Mouse (Mus musculus) 3T3-L1 (cell line): ENCODE results near the gene Zfp740.
"Not testable (repeated sequence)": the region's sequence is repeated elsewhere in the genome, so short reads cannot be mapped to it uniquely, and the experiment has no call there.

Experiments used
- DNase-seq: peaks from one replicate; pipeline ENCODE4 v3.0.0-alpha.2; 2015; ENCODE audit warnings: low read depth, low spot score

The Zfp740 gene

DNA sequence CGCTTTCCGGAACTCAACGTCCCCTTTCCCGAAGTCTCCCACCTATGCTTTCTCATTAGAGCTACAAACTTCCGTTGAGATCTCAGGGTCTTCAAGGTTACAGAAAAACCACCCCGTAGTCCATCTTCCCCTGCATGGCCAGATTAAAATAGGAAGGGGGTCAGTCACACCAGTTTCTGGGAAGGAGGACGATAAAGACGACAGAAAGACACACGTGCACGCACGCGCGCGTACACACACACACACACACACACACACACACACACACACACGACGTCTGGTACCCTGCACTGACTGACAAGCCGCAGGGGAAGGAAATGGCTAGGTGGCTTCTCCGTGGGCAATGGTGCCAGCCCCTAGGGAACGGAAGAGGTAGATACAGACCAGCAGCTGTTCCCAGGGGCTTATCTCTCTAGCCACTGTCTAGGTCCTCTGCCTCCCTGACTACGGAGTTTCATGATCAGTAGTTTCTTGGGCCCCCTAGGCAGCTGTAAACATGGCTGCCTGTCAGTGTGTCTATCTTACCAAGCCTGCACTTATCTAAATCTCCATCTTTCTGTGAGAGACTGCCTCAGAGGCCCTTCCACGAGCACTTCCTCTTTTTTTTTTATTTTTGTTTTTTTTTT, 22.1 kb downstream of the Zfp740 start:
- DNase-seq: no peak

GRCm38 (mm10) chr15:102225619-102226018, 22.6 kb downstream of the Zfp740 start:
- not testable (repeated sequence) for DNase-seq

GRCm38 (mm10) chr15:102230408-102231321, 27.6 kb downstream of the Zfp740 start:
- DNase-seq: peak; percentile 90

DNA sequence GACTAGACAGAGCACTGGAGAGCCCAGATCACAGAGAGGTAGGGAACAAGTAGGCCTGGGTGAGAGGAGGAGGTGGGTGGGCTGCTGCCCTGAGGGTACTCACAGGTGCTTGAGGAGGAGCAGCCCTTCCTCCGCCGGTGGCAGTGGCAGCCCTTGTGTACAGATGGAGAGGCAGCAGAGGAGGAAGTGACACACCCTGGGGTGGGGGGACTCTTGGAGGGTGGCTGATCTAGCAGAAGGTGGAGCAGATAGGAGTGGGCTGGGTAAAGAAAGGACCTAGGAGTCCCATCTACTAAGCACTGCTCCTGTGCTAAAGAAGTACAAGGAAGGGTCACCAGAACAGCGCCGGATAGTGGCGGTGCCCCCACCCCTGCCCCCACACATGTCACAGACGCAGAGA, 28.7 kb downstream of the Zfp740 start, which contains the start of gene Itgb7:
Gene Itgb7, minus strand, starts transcription at position 197 of the 400 bp plus-strand sequence.
- no peak for DNase-seq

GRCm38 (mm10) chr15:102232764-102233163, 29.7 kb downstream of the Zfp740 start:
- DNase-seq: peak; percentile 88

DNA sequence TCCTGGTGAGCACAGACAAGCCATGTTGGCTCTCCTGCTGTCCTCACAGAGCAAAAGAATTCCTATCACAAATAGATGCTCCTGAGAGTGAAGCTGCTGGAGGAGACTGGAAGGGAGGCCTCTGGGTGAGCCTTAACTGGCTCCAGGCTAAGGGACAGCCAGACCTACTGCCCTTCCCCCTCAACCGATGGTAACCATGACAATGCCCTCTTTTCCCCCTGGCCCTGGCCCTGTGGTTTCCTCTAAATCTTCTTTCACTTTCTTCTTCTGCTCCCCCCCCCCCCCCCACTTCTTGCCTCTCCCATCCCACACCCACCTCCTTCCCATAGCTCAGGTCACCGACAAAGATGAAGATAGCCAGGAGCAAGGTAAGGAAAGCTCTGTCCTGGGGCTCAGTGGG, 30.8 kb downstream of the Zfp740 start:
- peak; percentile 47 for DNase-seq

DNA sequence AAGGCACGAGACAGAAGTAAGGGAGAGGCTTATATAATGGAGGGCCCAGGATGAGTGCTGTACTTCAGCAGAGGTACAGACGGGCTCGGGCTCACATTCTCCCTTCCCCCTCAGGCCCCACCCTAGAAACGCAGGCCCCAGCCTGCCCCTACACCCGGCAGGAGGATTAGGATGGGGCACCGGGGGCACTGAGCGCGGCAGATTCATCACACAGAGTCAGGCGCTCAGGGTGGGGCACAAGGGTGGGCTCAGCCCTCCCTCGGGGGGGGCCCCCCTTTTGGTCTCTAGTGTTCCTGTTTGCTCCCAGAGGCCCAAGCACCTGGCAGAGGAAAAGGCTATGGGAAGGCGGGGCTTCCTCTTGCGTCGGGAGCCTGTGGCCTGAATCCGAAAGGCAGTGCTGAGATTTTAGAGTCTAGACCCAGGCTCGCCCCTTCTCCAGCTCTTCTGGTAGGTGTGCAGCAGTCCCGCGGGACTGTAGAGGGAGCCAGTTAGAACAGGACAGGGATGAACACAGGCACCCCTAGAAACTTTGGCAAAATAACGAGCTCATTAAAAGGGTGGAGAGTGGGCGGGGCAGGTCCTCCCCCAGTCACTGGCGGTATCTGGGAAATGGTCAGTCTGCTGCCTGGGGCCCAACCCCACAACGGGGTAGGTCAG, 32.5 kb downstream of the Zfp740 start:
- DNase-seq: no peak

DNA sequence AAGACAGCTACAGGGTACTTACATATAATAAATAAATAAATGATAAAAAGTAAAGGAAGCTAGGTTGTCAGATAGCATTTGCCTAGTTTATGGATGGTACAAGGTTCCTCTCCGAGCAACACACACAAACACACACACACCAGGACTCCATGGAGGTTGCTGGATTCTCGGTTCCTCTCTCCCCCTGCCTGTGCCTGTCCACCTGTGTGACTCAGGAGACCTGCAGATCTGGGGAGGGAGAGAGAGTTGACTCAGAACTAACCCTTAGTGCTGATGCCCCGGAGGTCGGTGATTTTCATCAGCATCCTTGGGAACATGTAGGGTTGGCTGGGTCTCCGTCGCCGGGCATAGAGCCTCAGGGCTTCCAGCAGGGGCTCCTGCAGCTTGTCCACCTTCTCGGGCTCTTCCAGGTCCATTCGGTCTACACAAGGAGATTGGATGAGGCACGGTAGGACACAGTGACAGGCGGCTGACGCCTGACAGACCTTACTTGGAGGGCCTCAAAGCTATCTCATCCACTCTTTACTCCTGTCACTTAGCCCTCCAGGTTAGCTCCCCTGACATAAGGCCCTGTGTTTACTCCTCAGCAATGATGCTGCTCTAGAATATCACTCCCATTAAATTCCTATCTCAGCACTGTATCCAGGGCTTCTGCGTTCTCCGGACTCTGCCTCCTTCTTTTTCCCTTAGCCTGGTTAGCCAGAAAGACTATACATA, 35.7 kb downstream of the Zfp740 start:
- DNase-seq: no peak

DNA sequence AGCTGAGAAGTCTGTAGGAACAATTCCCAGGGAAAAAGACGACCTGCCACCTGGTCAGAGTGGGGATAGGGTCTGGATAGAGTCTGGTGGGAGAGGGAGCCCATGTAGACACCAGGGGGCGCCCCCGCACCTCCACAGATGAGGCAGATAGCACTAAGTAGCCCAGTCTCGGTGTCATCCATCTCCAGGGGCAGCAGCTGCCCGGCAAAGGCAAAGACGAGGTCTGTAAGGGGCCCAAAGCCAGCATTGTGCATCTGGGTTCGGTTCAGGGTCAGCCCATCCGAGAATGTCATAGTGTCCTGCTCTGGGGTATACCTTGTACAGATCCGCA, 36.2 kb downstream of the Zfp740 start:
- peak; percentile 82 for DNase-seq

DNA sequence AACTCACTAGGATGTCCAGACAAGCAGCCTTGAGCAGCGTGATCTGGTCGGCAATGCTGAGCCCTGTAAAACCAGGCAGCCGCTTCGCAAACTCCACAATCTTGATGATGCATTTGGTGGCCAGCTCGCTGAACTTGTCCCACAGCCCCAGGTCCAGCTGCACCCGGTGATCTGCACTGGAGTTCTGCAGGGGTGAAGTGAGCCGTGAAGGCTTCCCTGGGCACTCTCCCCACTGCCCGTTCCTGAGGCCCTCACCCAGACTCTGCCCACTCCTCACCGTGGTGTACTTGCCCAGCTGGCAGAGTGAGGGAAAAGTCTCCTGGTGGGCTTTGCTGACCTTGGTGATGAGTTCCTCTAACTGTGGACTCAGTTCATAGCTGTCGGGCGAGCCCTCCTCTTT, 36.8 kb downstream of the Zfp740 start:
- DNase-seq: no peak

GRCm38 (mm10) chr15:102240607-102241006, 37.6 kb downstream of the Zfp740 start:
- DNase-seq: no peak

DNA sequence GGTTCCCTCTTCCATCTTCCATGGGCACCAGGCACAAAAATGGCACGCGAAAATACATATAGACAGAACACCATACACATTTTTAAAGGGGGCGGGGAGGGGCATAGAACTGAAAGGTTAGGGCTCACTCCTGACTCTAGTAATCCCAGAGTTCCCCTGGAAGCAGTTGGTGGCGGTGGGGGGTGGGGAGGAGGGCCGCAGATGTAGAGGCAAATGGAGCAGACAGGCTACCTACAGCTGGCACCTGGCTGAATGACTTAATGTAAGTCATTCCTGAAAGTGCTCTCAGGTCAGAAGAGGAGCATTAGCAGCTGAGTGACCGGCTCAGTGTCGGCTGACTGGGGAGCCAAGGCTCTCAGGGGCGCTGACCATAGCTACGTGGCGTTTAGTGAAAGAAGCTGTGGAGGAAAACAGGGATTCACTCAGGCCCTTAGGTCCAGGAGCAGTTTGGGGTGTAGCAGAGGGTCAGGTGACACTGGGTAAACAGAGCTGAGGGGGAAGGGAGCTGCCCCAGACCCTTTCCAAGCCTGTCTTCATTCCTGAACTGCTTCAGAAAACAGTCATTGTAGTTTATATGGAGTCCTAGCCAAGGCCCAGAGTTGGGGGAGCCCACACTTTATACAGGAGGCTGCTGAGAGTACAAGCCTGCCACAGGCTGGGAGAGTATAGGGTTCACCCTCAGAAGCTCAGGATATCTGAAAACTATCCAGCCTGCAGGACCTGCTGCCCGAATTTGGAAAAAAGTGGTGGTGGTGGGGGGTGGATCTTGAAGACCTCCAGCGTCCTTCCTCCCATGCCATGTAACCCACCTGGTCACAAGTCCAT, 39.6 kb downstream of the Zfp740 start:
- no peak for DNase-seq

DNA sequence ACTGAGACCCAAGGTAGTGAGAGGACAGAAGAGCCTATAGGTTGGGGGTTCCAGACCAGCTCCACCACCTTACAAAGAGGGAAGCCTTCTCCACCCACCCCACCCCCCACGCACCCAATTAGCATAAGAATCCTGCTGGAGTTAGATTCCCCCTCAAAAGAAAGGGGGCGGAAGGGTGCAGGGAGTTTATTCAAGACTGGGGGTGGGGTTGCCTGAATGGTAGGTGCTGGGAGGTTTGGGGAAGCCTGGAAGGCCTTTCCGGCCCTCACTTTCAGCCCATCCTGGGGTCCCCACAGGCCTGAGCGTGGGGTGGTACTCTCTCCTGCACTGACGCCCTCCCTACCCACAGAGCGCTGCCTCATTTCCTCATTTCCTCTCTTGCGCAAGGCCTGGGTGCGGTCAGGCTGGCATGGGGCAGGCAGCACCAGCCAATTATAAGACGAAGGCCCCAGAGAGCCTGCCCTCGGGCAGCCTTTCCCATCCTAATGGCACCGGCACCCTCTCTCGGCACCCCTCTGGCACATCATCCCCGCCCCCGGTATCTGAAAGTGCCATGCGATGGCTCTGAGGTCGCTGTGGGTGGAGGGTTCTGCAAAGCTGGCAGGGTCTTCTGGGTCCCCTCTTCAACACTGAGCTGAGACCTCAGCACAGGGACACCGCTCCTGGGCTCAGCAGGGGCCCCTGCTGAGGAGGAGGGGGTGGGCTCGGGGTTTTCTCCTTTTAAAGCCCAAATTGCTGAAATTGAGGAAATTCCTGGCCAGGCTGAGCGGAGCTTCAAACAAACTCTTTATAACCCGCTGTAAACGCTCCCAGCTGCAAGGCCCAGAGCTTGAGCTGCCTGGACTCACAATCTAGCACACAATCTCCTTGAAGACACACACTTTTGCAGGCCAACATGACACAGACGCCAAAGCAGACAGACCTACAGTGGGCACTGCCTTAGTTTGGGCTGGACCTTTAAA, 40.5 kb downstream of the Zfp740 start:
- peak; percentile 76 for DNase-seq

- DNase-seq: peak; percentile 57
Observed at GRCm38 (mm10) chr15:102244306-102245191, 41.5 kb downstream of the Zfp740 start.

DNA sequence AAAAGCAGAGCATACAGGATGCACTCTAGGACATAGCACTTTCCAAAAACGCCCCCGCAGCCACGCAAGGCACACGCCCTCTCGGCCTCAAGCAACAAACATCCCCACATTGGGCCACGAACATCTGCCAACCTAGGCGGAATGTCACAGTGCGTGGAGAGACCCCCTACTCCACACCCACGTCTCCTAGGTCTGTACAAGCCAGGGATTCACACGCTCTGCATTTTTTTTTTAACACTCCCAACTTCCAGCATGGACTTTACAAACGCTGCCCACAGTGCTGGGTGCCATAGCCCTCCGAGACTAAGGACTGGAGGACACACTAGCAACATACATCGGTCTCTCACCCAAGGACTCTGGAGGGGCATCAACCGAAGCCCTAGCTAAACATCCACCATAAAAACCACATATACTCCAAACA, 42.4 kb downstream of the Zfp740 start:
- DNase-seq: peak; percentile 56

DNA sequence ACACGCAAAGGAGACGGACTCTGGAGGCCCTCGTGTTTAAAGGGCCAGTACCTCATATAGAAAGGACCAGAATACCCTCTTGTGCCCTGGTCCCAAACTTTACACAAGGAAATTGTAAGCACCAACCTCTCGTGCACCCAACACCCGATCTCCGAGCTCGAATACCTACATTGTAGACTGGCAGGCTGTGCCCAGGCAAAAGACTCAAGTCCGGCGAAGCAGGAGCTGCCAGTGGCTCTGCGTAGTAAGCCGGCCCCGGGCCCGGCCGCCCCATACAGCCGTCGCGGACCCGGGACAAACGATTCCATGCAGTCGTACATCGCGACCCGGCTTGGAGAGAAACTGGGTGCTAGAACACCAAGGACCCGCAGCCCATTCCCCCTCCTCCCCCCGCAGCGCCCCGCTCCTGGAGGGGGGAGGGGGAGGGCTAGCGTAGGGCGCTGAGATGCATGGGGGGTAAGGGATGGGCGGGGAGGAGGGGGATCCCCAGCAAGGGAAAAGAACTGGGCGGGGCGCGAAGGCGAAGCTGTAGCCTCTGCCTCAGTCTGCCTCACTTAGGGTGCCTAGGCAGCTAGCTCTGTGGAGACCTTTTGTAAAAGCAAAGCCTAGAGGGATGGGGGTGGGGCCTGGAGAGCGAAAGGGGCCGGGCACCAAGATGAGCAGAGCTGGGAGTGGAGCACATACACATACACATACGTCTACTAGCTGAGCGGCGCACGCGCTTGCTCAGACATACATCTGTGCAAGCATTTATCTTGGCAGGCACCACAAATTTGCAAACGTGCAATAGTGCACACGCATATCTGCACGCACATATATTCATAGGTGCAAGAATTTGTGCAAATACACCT, 43.1 kb downstream of the Zfp740 start:
- DNase-seq: peak; percentile 95

- peak; percentile 98 for DNase-seq
Observed at GRCm38 (mm10) chr15:102246866-102247251, 43.8 kb downstream of the Zfp740 start.
